Mouse (Mus musculus) lung, embryonic 15.5 days (tissue): ENCODE measurements around the gene Apol8. TPM values are rescaled to one million over a fixed set of nuclear protein-coding genes. Genes with fewer than 3 reads are reported as not detected.

Source experiments
- ATAC-seq: fragments of 200-750 bp; cut with Nextera tagmentation; 2 replicates; pipeline ENCODE4 v1.8.0; 2017; ENCODE audit warnings: moderate number of reproducible peaks, borderline replicate concordance; ENCODE audit not compliant: low FRiP score, low TSS enrichment; ENCODE audit errors: extremely low read depth
- H3K27ac ChIP-seq: fragments of 300-500 bp; sonication (generic); 2 replicates; pipeline ENCODE4 v1.5.1; 2015; ENCODE audit warnings: moderate library complexity, mild to moderate bottlenecking, inconsistent platforms
- H3K27me3 ChIP-seq: fragments of 300-500 bp; sonication (generic); 2 replicates; pipeline ENCODE4 v1.6.1; 2015; ENCODE audit warnings: inconsistent platforms
- H3K36me3 ChIP-seq: fragments of 300-500 bp; sonication (generic); 2 replicates; pipeline ENCODE4 v1.6.1; 2015; ENCODE audit warnings: inconsistent platforms
- H3K4me1 ChIP-seq: fragments of 300-500 bp; sonication (generic); 2 replicates; pipeline ENCODE4 v1.6.1; 2015; ENCODE audit warnings: inconsistent platforms
- H3K4me2 ChIP-seq: fragments of 300-500 bp; sonication (generic); 2 replicates; pipeline ENCODE4 v1.6.1; 2015; ENCODE audit warnings: inconsistent platforms, mild to moderate bottlenecking, moderate library complexity
- H3K4me3 ChIP-seq: fragments of 300-500 bp; sonication (generic); 2 replicates; pipeline ENCODE4 v1.5.1; 2015; ENCODE audit warnings: mild to moderate bottlenecking, inconsistent platforms
- H3K9ac ChIP-seq: fragments of 300-500 bp; sonication (generic); 2 replicates; pipeline ENCODE4 v1.6.1; 2015; ENCODE audit warnings: inconsistent platforms
- H3K9me3 ChIP-seq: fragments of 300-500 bp; sonication (generic); 2 replicates; pipeline ENCODE4 v1.6.1; 2016; ENCODE audit warnings: inconsistent platforms
- WGBS: fragments of 180-500 bp; shearing (Covaris S2); methylation state at CpG from one replicate; pipeline ENCODE4 v1.1.7; 2015; 5-methylcytosine and 5-hydroxymethylcytosine counted together
- polyA plus RNA-seq: library from polyadenylated mRNA; unstranded; fragments of >200 nt; fragmentation: Nextera tagmentation; extraction: Ambion mirVana; gene quantifications from 2 replicates; pipeline ENCODE4 v1.2.1, GENCODE M21; 2015

Gene Apol8
- polyA plus RNA-seq, 1 experiment from 2014 or later: not detected

DNA sequence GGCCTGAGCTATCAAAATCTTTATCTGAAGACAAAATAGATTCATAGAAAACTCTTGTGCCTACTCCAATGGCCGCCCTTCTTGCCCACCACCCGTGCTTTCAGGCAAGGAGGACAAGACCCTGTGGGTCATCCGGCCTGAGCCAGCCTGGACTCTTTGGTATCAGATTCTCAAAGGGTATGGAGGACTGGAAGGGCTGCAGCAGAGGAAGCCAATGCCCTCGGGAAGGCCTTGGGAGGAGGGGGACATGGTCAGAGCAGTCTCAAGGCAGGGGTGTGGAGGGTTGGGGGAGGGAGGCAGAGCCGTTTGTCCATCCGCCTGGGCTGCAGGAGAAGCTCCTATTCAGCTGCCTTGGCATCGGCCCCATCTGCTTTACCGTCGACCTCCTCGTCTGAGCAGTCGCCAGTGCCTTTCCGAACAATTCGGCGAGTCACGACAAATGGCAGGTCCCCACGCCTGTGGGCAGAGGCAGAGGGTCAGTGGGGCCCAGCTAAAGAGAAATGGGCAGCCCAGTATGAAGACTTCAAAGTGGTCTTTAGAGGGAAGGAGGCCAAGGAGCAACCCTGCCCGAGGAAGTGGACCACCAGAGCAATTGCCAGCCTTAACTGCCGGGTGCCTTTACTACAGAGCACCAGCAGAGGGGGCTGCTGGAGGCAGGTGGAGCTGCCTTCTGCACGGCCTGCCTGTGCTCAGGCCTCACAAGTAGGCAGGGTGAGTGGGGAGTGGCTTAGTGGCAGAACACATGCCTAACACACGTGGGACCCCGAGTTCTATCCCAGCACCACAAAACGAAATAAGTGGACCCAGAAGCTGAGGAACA lies 5.0 kb upstream of the Apol8 start:
- H3K36me3 ChIP-seq: peaks cover 75% of the 10 kb centered on the region
- H3K27me3 ChIP-seq: no peaks in the 10 kb centered on the region
- no peaks in the 10 kb centered on the region for H3K9me3 ChIP-seq
- no peak overlapping the region for H3K27ac ChIP-seq
- no peak for ATAC-seq
- no peak overlapping the region for H3K4me3 ChIP-seq
- H3K9ac ChIP-seq: no peak overlapping the region
- 77% methylated on average over 22 of the region's 22 CpGs for WGBS
- H3K4me1 ChIP-seq: 0 out of 2 replicates have a peak, but pooled peaks cover 5% of the 10 kb centered on the region
- H3K4me2 ChIP-seq: no peak overlapping the region

DNA sequence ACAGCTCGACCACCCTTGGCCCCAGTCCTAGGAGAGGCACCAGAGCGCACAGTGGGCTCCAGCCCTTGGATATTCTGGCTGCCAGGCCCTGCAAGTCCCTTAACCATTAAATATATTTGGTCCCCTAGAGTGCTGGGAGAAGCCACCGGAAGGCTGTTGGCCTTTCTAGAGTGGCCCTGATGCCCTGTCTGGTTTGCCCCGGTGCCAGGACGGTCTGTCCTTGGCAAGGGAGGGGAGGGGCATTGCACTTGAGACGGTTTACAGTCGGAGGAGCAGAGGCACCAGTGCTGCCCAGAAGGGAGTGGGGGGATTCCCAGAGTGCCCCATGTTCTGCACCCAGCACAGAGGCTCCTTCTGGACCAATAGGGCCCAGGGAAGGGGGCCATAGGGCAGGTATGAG lies 4.3 kb upstream of the Apol8 start:
- 0 out of 2 replicates have a peak, but pooled peaks cover 5% of the 10 kb centered on the region for H3K4me1 ChIP-seq
- no peak overlapping the region for H3K27ac ChIP-seq
- peaks cover 68% of the 10 kb centered on the region for H3K36me3 ChIP-seq
- no peak for ATAC-seq
- H3K4me2 ChIP-seq: no peak overlapping the region
- H3K4me3 ChIP-seq: no peak overlapping the region
- no peaks in the 10 kb centered on the region for H3K27me3 ChIP-seq
- WGBS: 93% methylated on average over 7 of the region's 7 CpGs
- H3K9me3 ChIP-seq: no peaks in the 10 kb centered on the region
- no peak overlapping the region for H3K9ac ChIP-seq

DNA sequence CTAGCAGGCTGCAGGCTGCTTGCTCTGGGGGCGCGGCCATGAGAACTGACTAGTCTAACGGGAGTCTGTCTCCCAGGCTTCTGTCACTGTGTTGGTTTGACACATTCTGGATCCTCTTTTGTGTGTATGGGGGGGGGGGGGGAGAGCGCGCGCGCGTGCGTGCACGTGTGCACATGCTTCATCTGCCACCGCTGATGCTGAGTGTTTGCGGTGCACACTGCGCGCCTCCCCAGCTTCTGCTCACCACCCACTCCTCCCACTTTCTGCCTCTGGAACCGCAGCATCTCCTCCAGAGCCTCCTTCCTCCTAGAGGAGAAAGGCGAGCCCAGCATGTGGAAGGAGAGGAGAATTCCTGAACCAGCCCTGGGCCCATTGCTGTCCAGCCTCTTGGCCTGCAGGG lies 3.2 kb upstream of the Apol8 start:
- no peak for ATAC-seq
- H3K4me2 ChIP-seq: no peak overlapping the region
- WGBS: 96% methylated on average over 16 of the region's 16 CpGs
- no peak overlapping the region for H3K4me3 ChIP-seq
- no peaks in the 10 kb centered on the region for H3K9me3 ChIP-seq
- no peak overlapping the region for H3K27ac ChIP-seq
- H3K27me3 ChIP-seq: no peaks in the 10 kb centered on the region
- H3K4me1 ChIP-seq: 0 out of 2 replicates have a peak, but pooled peaks cover 5% of the 10 kb centered on the region
- no peak overlapping the region for H3K9ac ChIP-seq
- H3K36me3 ChIP-seq: peaks cover 57% of the 10 kb centered on the region

GRCm38 (mm10) chr15:77757586-77758226 lies 903 bp upstream of the Apol8 start:
- H3K4me3 ChIP-seq: no peak overlapping the region
- no peaks in the 10 kb centered on the region for H3K27me3 ChIP-seq
- H3K4me1 ChIP-seq: no peaks in the 10 kb centered on the region
- no peak for ATAC-seq
- no peaks in the 10 kb centered on the region for H3K9me3 ChIP-seq
- no peak overlapping the region for H3K4me2 ChIP-seq
- H3K36me3 ChIP-seq: peaks cover 34% of the 10 kb centered on the region
- no peak overlapping the region for H3K27ac ChIP-seq
- WGBS: 80% methylated on average over 4 of the region's 4 CpGs
- no peak overlapping the region for H3K9ac ChIP-seq

- ATAC-seq: no peak
- H3K9me3 ChIP-seq: no peaks in the 10 kb centered on the region
- WGBS: 66% methylated on average over 2 of the region's 2 CpGs
- no peaks in the 10 kb centered on the region for H3K27me3 ChIP-seq
- H3K4me1 ChIP-seq: no peaks in the 10 kb centered on the region
- peaks cover 18% of the 10 kb centered on the region for H3K36me3 ChIP-seq
- no peak overlapping the region for H3K4me3 ChIP-seq
- no peak overlapping the region for H3K9ac ChIP-seq
- no peak overlapping the region for H3K27ac ChIP-seq
- no peak overlapping the region for H3K4me2 ChIP-seq
Measured at GRCm38 (mm10) chr15:77756081-77756480, 722 bp downstream of the Apol8 start.

DNA sequence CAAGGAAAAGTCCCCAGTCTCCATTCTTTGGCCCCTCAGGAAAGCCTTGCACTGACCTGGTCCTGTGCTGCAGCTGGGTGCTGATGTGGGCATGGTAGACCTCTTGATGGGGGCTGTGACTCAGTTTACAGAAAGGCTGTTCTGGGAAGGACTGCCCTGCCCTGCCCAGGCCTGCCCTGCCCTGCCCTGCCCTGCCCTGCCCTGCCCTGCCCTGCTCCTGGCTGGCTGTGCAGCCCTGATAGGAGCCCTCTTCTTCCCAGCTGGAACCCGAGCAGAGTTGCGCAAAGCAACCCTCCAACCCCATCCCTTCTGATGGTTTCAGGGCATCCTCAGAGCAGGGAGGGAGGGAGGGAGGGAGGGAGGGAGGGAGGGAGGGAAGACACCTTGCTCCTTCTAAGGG lies 1.7 kb downstream of the Apol8 start:
- Histone ChIP-seq H3K9me3 (no peaks in the 10 kb centered on the region), H3K9ac (no peak overlapping the region), H3K27ac (no peak overlapping the region), H3K4me1 (no peaks in the 10 kb centered on the region), H3K4me3 (no peak overlapping the region), H3K4me2 (no peak overlapping the region), H3K27me3 (no peaks in the 10 kb centered on the region), H3K36me3 (peaks cover 8% of the 10 kb centered on the region)
- WGBS: no CpG with 5 or more reads among the region's 2 CpGs
- peak; percentile 68 for ATAC-seq

DNA sequence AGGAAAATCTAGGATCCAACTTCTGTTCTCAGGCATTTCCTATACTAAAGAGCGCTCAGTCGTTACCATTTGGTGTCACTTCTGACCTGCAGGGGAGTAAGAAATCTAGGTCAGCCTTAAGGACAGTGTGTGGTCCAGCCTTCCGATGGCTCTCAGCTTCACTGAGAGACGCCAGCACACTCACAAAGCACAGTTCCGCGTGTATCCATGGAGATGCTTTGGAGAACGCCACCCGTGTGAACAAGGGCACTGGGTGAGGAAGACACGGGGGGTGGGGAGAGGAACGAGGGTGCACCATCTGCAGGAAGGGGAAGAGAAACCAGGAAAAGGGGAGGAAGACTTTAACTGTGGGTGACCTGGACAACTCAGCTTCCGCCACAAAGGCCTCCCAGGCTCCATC lies 4.4 kb downstream of the Apol8 start:
- 43% methylated on average over 11 of the region's 11 CpGs for WGBS
- H3K27ac ChIP-seq: no peak overlapping the region
- ATAC-seq: no peak
- no peaks in the 10 kb centered on the region for H3K36me3 ChIP-seq
- no peaks in the 10 kb centered on the region for H3K27me3 ChIP-seq
- H3K4me1 ChIP-seq: no peaks in the 10 kb centered on the region
- no peak overlapping the region for H3K4me2 ChIP-seq
- H3K9me3 ChIP-seq: no peaks in the 10 kb centered on the region
- no peak overlapping the region for H3K9ac ChIP-seq
- H3K4me3 ChIP-seq: no peak overlapping the region

DNA sequence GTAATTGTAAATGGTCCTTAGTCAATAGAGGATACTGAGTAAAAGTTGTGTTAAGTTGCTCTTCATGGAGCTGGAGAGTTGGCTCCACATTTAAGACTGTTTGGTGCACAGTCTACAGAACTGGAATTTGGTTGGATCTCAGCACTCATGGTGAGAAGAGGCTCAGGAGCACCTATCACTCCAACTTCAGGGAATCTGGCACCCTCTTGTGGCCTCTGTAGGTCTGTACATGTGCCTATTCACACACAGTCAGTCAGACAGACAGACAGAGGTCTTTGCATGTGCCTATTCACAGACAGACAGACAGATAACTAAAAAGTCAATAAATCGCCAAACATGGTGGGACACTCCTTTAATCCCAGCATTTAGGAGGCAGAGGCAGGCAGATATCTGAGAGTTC lies 6.3 kb downstream of the Apol8 start:
- Histone ChIP-seq H3K27me3 (no peaks in the 10 kb centered on the region), H3K9me3 (no peaks in the 10 kb centered on the region), H3K4me2 (no peak overlapping the region), H3K4me1 (no peaks in the 10 kb centered on the region), H3K4me3 (no peak overlapping the region), H3K27ac (no peak overlapping the region), H3K9ac (no peak overlapping the region), H3K36me3 (no peaks in the 10 kb centered on the region)
- WGBS: 36% methylated on average over 1 of the region's 1 CpGs
- ATAC-seq: no peak

DNA sequence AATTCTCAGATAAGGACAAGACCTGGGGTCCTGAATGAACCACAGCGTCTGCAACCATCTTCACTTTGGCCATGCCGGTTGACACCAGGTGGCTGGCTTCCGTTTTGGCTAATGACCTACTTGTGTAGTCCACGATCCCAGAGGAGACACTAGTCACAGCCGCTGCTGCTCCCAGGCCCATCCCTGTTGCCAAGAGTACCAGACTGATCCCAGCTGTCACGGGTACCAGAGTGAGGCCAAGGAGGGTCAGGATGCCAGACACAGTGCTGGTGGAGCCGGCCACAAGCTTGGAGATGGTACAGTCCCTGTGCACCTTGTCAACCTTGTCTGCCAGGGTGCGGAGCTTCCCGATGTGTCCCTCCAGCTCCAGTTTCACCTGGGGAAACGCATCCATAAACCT lies 7.1 kb downstream of the Apol8 start:
- no peaks in the 10 kb centered on the region for H3K27me3 ChIP-seq
- H3K4me3 ChIP-seq: no peak overlapping the region
- no peaks in the 10 kb centered on the region for H3K9me3 ChIP-seq
- no peak overlapping the region for H3K9ac ChIP-seq
- no peak for ATAC-seq
- H3K27ac ChIP-seq: no peak overlapping the region
- no peaks in the 10 kb centered on the region for H3K36me3 ChIP-seq
- no peak overlapping the region for H3K4me2 ChIP-seq
- 85% methylated on average over 10 of the region's 10 CpGs for WGBS
- H3K4me1 ChIP-seq: no peaks in the 10 kb centered on the region

GRCm38 (mm10) chr15:77748414-77748813 lies 8.4 kb downstream of the Apol8 start:
- 48% methylated on average over 3 of the region's 3 CpGs for whole genome bisulfite sequencing
- H3K9ac ChIP-seq: no peak overlapping the region
- no peak overlapping the region for H3K4me3 ChIP-seq
- no peak for ATAC-seq
- H3K27ac ChIP-seq: no peak overlapping the region
- H3K4me1 ChIP-seq: no peaks in the 10 kb centered on the region
- no peak overlapping the region for H3K4me2 ChIP-seq
- no peaks in the 10 kb centered on the region for H3K27me3 ChIP-seq
- no peaks in the 10 kb centered on the region for H3K36me3 ChIP-seq
- no peaks in the 10 kb centered on the region for H3K9me3 ChIP-seq

DNA sequence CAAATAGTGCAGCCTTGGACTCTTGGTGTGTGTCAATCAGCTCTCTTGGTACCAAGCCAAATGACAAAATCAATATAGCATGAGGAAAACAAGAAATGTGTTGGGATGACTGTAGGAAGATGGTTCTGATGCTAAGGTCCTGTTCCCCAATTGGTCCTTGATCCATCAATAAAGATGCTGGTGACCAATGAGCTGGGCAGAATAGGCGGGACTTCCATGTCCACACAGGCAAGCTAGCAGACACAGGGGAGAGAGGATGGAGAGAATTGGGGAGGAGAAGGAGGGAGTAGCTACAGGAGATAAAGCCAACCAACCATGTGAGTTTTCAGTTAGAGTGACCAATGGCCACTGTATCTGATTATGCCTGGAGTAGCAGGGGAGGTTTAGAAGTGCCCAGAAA lies 10.5 kb downstream of the Apol8 start:
- WGBS: 84% methylated on average over 1 of the region's 1 CpGs
- no peak for ATAC-seq
- H3K9ac ChIP-seq: no peak overlapping the region
- H3K36me3 ChIP-seq: no peaks in the 10 kb centered on the region
- H3K27me3 ChIP-seq: no peaks in the 10 kb centered on the region
- H3K4me2 ChIP-seq: no peak overlapping the region
- no peaks in the 10 kb centered on the region for H3K9me3 ChIP-seq
- no peak overlapping the region for H3K4me3 ChIP-seq
- H3K27ac ChIP-seq: no peak overlapping the region
- H3K4me1 ChIP-seq: no peaks in the 10 kb centered on the region

- ATAC-seq: no peak
- Histone ChIP-seq H3K9me3 (no peaks in the 10 kb centered on the region), H3K27me3 (no peaks in the 10 kb centered on the region), H3K4me1 (no peaks in the 10 kb centered on the region), H3K4me2 (no peak overlapping the region), H3K36me3 (no peaks in the 10 kb centered on the region), H3K9ac (no peak overlapping the region), H3K27ac (no peak overlapping the region), H3K4me3 (no peak overlapping the region)
Measured at GRCm38 (mm10) chr15:77745081-77745480, 11.7 kb downstream of the Apol8 start.
